Mouse (Mus musculus) liver (tissue): ENCODE measurements around the gene Prickle1.

ENCODE experiments used
- DNase-seq: peaks from one replicate; pipeline ENCODE4 v3.0.0-alpha.2; 2020; ENCODE audit warnings: mixed read lengths

Gene Prickle1

GRCm38 (mm10) chr15:93595746-93596145 is at the start of gene Prickle1:
Gene Prickle1, minus strand, starts transcription at chr15:93595891.
- peak; percentile 87 for DNase-seq

GRCm38 (mm10) chr15:93640221-93640620 is 44.5 kb upstream of the Prickle1 start:
- DNase-seq = peak; percentile 10

- DNase-seq = no peak
Observed at GRCm38 (mm10) chr15:93636976-93637375, 41.3 kb upstream of the Prickle1 start.

GRCm38 (mm10) chr15:93635603-93636002 is 39.9 kb upstream of the Prickle1 start:
- DNase-seq = no peak

GRCm38 (mm10) chr15:93634536-93634935 is 38.8 kb upstream of the Prickle1 start:
- DNase-seq = no peak

- DNase-seq = no peak
Observed at GRCm38 (mm10) chr15:93630001-93630541, 34.4 kb upstream of the Prickle1 start.

- DNase-seq = no peak
Observed at GRCm38 (mm10) chr15:93629201-93629600, 33.5 kb upstream of the Prickle1 start.

- DNase-seq = peak; percentile 18
Observed at GRCm38 (mm10) chr15:93627836-93628797, 32.4 kb upstream of the Prickle1 start.

- no peak for DNase-seq
Observed at GRCm38 (mm10) chr15:93619551-93619950, 23.9 kb upstream of the Prickle1 start.

GRCm38 (mm10) chr15:93618442-93619150 is 22.9 kb upstream of the Prickle1 start:
- no peak for DNase-seq

- no peak for DNase-seq
Observed at GRCm38 (mm10) chr15:93616277-93616676, 20.6 kb upstream of the Prickle1 start.

- DNase-seq = no peak
Observed at GRCm38 (mm10) chr15:93615031-93615430, 19.3 kb upstream of the Prickle1 start.

GRCm38 (mm10) chr15:93613606-93614005 is 17.9 kb upstream of the Prickle1 start:
- no peak for DNase-seq

- DNase-seq = no peak
Observed at GRCm38 (mm10) chr15:93611536-93612300, 16.0 kb upstream of the Prickle1 start.

GRCm38 (mm10) chr15:93610721-93611201 is 15.1 kb upstream of the Prickle1 start:
- DNase-seq = no peak

- no peak for DNase-seq
Observed at GRCm38 (mm10) chr15:93610288-93610687, 14.6 kb upstream of the Prickle1 start.

- no peak for DNase-seq
Observed at GRCm38 (mm10) chr15:93602850-93603249, 7.2 kb upstream of the Prickle1 start.

- no peak for DNase-seq
Observed at GRCm38 (mm10) chr15:93601461-93602015, 5.8 kb upstream of the Prickle1 start.

- no peak for DNase-seq
Observed at GRCm38 (mm10) chr15:93596991-93597390, 1.3 kb upstream of the Prickle1 start.

- peak; percentile 78 for DNase-seq
Observed at GRCm38 (mm10) chr15:93596285-93596684, 594 bp upstream of the Prickle1 start.

- peak; percentile 53 for DNase-seq
Observed at GRCm38 (mm10) chr15:93594888-93595698, 598 bp downstream of the Prickle1 start.
